Mouse (Mus musculus) G1E (cell line): ENCODE results near the gene Il1r2.

Experiments
- CTCF ChIP-seq: IDR thresholded peaks from 2 replicates; pipeline ENCODE4 v1.5.1; 2012; ENCODE audit warnings: low read depth, low read length, inconsistent platforms, mixed read lengths
- TAL1 ChIP-seq: conservative IDR thresholded peaks from 2 replicates; pipeline ENCODE4 v1.6.1; 2012; ENCODE audit warnings: low read depth, low read length, inconsistent platforms, mixed read lengths

- TF ChIP-seq TAL1 = no peak
- no peak for TF ChIP-seq CTCF
Observed at GRCm38 (mm10) chr1:40167585-40167984, 93.7 kb downstream of the Il1r2 start.
